Mouse (Mus musculus): ENCODE measurements around the gene Mdm2. TPM values are rescaled to one million over a fixed set of nuclear protein-coding genes. Genes with fewer than 3 reads are reported as not detected.

The Mdm2 gene
- polyA plus RNA-seq, 1 experiment from 2014 or later = 22.0 TPM

DNA sequence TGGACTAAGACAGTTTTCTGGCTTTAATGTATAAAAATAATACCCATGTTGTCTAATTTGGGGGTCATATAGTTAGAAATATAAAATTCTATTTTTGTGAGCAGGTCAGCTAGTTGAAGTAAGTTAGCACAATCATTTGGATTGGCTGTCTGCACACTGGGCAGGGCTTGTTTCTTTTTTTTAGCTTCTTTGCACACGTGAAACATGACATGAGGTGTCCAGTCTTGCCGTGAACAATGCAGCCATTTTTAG lies 20.5 kb downstream of the Mdm2 start:
- Histone ChIP-seq H3K4me1 (replicated peaks; ENCODE audit: insufficient read depth, low read length) (no peaks in the 10 kb centered on the region), H3K4me2 (ENCODE audit: low read length) (no peak overlapping the region), H3K9ac (ENCODE audit: low read depth, low read length) (no peak overlapping the region), H3K36me3 (ENCODE audit: insufficient read depth, low read length) (peaks cover 43% of the 10 kb centered on the region), H3K9me3 (replicated peaks; ENCODE audit: low read length) (no peaks in the 10 kb centered on the region), H3K4me3 (replicated peaks; ENCODE audit: low read depth, low read length) (no peak overlapping the region), H3K27me3 (ENCODE audit: insufficient read depth, low read length) (no peaks in the 10 kb centered on the region), H3K27ac (no peak overlapping the region)
- ATAC-seq (replicated peaks; ENCODE audit: low FRiP score, low read depth) (no peak), DNase-seq (ENCODE audit: low spot score) (no peak)
- WGBS = 90% methylated on average over 2 of the region's 2 CpGs
- no peak for TF ChIP-seq CTCF (IDR thresholded peaks at IDR 0.05; ENCODE audit: low read depth)

DNA sequence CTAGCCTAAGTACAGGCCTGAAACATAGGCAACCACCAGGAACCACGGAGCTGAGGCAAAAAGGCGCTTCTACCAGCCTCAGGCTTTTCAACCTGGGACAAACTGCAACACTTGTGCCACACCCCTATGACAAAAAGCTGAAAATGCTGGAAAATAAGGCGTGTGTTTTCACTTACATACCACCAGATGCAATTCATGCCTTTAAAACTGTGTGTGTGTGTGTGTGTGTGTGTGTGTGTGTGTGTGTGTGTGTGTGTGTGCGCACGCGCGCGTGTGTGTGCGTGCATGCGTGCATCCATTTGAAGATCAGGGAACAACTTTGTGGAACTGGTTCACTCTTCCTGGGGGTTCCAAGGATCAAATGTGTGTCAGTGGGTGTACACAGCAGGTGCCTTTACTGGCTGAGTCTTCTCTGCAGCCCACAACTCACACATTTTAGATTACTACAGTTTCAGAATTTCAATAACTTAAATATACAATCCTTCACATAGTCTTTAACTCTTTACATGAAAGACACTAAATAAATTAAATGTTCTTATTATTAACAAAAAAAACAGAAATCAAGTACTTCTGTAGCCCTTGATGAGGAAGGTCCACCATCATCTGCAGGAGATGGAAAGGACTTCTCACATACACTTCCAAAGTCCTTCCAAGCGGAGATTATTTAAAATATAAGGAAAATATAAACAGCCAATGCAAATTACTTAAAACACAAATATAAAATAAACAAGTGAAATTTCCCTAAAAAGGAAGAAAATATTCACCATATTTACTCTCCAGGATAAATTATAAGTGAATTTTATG lies 21.1 kb downstream of the Mdm2 start:
- ATAC-seq (replicated peaks; ENCODE audit: low FRiP score, low read depth) (no peak), DNase-seq (ENCODE audit: low spot score) (no peak)
- no peak for TF ChIP-seq CTCF (IDR thresholded peaks at IDR 0.05; ENCODE audit: low read depth)
- Histone ChIP-seq H3K9ac (ENCODE audit: low read depth, low read length) (no peak overlapping the region), H3K36me3 (ENCODE audit: insufficient read depth, low read length) (peaks cover 37% of the 10 kb centered on the region), H3K4me2 (ENCODE audit: low read length) (no peak overlapping the region), H3K4me3 (replicated peaks; ENCODE audit: low read depth, low read length) (no peak overlapping the region), H3K27me3 (ENCODE audit: insufficient read depth, low read length) (no peaks in the 10 kb centered on the region), H3K9me3 (replicated peaks; ENCODE audit: low read length) (no peaks in the 10 kb centered on the region), H3K4me1 (replicated peaks; ENCODE audit: insufficient read depth, low read length) (no peaks in the 10 kb centered on the region), H3K27ac (no peak overlapping the region)
- 95% methylated on average over 11 of the region's 11 CpGs for WGBS

DNA sequence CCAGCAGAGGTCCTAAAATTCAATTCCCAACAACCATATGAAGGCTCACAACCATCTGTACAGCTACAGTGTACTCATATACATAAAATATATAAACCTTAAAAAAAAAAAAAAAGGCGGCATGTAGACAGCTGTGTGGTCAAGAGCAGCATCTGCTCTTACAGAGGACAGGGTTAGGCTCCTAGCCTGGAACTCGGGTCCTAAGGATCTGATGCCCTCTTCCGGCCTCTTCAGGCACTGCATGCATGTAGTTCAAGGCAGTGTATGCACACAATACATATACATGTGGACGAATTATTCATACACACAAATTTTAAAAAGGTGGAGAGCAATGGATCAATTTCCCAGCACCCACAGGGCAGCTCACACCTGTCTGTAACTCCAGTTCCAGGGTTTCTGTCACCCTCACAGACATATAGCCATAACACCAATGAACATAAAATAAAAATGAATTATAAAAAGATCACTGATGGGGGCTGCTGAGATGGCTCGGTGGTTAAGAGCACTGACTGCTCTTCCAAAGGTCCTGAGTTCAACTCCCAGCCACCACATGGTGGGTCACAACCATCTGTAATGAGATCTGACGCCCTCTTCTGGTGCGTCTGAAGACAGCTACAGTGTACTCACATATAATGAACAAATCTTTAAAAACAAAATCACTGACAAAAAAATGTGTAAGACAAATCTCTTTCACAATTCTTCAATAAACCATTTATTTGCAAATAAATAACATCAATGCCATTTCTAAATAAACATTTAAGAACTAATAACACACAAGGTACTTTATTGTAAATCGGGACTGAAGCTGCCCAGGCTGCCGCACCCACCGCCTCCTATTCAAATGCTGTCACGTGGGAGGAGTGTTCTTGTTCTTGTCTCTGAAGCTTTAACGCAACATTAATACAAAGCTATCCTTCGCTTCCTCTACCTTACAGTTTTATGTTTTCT lies 22.1 kb downstream of the Mdm2 start:
- Histone ChIP-seq H3K27me3 (ENCODE audit: insufficient read depth, low read length) (no peaks in the 10 kb centered on the region), H3K9ac (ENCODE audit: low read depth, low read length) (no peak overlapping the region), H3K4me2 (ENCODE audit: low read length) (no peak overlapping the region), H3K4me1 (replicated peaks; ENCODE audit: insufficient read depth, low read length) (no peaks in the 10 kb centered on the region), H3K9me3 (replicated peaks; ENCODE audit: low read length) (no peaks in the 10 kb centered on the region), H3K27ac (no peak overlapping the region), H3K36me3 (ENCODE audit: insufficient read depth, low read length) (peaks cover 34% of the 10 kb centered on the region), H3K4me3 (replicated peaks; ENCODE audit: low read depth, low read length) (no peak overlapping the region)
- peak; percentile 51 for ATAC-seq (replicated peaks; ENCODE audit: low FRiP score, low read depth)
- peak; percentile 47; the same call in 1 of the 2 replicates for TF ChIP-seq CTCF (IDR thresholded peaks at IDR 0.05; ENCODE audit: low read depth)
- peak; percentile 41 for DNase-seq (ENCODE audit: low spot score)
- WGBS = 84% methylated on average over 13 of the region's 13 CpGs

DNA sequence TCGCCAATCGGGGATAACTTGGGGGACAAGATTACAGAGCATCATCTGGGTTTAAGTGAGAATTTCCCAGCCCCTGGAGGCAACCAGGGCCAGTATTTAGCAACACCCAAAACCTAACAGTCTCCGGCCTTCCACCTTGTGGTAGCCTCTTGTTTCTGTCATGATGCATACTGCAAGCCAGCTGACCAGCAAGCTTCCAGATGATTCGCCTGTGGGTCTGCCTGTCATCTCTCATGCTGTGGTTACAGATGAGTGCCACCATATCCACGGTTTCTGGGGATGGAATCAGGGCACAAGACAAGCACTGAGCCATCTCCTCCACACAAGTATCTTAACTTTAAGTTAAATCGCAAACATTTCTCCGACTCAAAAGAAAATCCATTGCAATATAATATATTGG lies 23.0 kb downstream of the Mdm2 start:
- WGBS = 89% methylated on average over 7 of the region's 7 CpGs
- Histone ChIP-seq H3K4me2 (ENCODE audit: low read length) (no peak overlapping the region), H3K4me1 (replicated peaks; ENCODE audit: insufficient read depth, low read length) (no peaks in the 10 kb centered on the region), H3K36me3 (ENCODE audit: insufficient read depth, low read length) (peaks cover 31% of the 10 kb centered on the region), H3K4me3 (replicated peaks; ENCODE audit: low read depth, low read length) (no peak overlapping the region), H3K27ac (no peak overlapping the region), H3K9me3 (replicated peaks; ENCODE audit: low read length) (no peaks in the 10 kb centered on the region), H3K27me3 (ENCODE audit: insufficient read depth, low read length) (no peaks in the 10 kb centered on the region), H3K9ac (ENCODE audit: low read depth, low read length) (no peak overlapping the region)
- no peak for TF ChIP-seq CTCF (IDR thresholded peaks at IDR 0.05; ENCODE audit: low read depth)
- ATAC-seq (replicated peaks; ENCODE audit: low FRiP score, low read depth) (no peak), DNase-seq (ENCODE audit: low spot score) (no peak)

DNA sequence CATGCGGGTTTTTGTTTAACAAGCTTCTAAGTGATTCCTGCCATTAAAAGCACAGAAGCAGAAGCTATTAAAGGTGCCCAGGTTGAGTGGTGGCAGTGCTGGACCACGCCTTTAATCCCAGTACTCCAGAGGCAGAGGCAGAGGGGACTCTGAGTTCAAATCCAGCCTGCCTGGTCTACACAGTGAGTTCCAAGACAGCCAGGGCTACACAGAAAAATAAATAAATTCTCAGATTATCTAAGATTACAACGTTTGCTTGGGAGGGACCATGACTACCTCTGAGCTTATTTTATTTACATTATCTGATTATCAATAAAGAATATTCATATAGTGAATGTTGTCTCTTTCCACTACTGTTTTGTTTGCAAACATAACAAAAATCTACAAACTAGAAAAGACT lies 23.5 kb downstream of the Mdm2 start:
- ATAC-seq (replicated peaks; ENCODE audit: low FRiP score, low read depth) (no peak), DNase-seq (ENCODE audit: low spot score) (no peak)
- no peaks in the 10 kb centered on the region for H3K27me3 ChIP-seq (ENCODE audit: insufficient read depth, low read length)
- 76% methylated on average over 3 of the region's 3 CpGs for WGBS
- no peak overlapping the region for H3K27ac ChIP-seq
- TF ChIP-seq CTCF (IDR thresholded peaks at IDR 0.05; ENCODE audit: low read depth) = no peak
- H3K9ac ChIP-seq (ENCODE audit: low read depth, low read length) = no peak overlapping the region
- peaks cover 26% of the 10 kb centered on the region for H3K36me3 ChIP-seq (ENCODE audit: insufficient read depth, low read length)
- no peaks in the 10 kb centered on the region for H3K4me1 ChIP-seq (replicated peaks; ENCODE audit: insufficient read depth, low read length)
- no peak overlapping the region for H3K4me2 ChIP-seq (ENCODE audit: low read length)
- no peaks in the 10 kb centered on the region for H3K9me3 ChIP-seq (replicated peaks; ENCODE audit: low read length)
- H3K4me3 ChIP-seq (replicated peaks; ENCODE audit: low read depth, low read length) = no peak overlapping the region

DNA sequence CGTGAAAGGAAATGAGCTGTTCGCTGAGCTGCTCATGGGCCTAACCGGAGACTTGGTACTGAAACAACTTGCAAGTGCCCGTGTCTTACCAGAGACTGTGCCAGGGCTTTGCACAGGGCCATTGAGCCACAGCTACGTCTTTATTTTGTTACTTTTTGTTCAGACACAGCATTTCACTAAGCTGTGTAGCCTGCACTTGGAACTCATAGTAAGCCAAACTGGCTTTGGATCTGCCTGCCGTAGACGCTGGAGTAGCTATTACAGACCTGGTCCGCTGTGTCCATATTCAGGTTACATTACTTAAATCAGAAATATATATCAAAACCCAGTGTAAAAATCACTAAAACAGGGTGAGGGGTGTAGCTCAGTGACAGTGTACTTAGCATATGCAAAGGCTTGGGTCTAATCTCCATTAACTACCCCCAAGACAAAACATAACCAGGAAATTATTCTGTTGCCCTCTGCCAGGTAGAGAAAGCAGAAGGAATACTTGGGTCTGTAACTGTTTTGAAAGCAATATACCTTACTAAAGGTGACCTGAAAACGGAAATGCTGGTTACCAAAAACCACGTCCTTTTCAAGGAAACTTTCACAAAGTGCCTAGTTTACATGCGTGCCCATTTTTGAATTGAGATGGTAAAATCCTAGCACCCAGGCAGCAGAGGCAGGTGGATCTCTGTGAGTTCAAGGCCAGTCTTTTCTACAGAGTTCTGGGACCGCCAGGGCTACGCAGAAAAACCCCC lies 24.5 kb downstream of the Mdm2 start:
- DNase-seq (ENCODE audit: low spot score) (no peak), ATAC-seq (replicated peaks; ENCODE audit: low FRiP score, low read depth) (no peak)
- Histone ChIP-seq H3K4me3 (replicated peaks; ENCODE audit: low read depth, low read length) (no peak overlapping the region), H3K4me2 (ENCODE audit: low read length) (no peak overlapping the region), H3K4me1 (replicated peaks; ENCODE audit: insufficient read depth, low read length) (no peaks in the 10 kb centered on the region), H3K27ac (no peak overlapping the region), H3K9me3 (replicated peaks; ENCODE audit: low read length) (no peaks in the 10 kb centered on the region), H3K27me3 (ENCODE audit: insufficient read depth, low read length) (no peaks in the 10 kb centered on the region), H3K36me3 (ENCODE audit: insufficient read depth, low read length) (peaks cover 19% of the 10 kb centered on the region), H3K9ac (ENCODE audit: low read depth, low read length) (no peak overlapping the region)
- WGBS = 89% methylated on average over 13 of the region's 13 CpGs
- no peak for TF ChIP-seq CTCF (IDR thresholded peaks at IDR 0.05; ENCODE audit: low read depth)
